ENCODE assay signal across 17 mouse cellular contexts in genomic region chrX:106897707-106898275, GRCm38 (mm10). TPM values are rescaled to one million over a fixed set of nuclear protein-coding genes. Genes with fewer than 3 reads are reported as not detected.
DNase-seq lines count a peak whose midpoint lies in the region; ATAC-seq and TF ChIP-seq lines count a peak whose summit lies in the region.
"Had no signal": no experiment of that assay in that cellular context is flagged by ENCODE, and none has a peak within 500 bp of the region (broad histone marks: within the 10 kb centered on the region; RNA-seq: fewer than 3 reads in every experiment).

No protein-coding gene starts in this region.

- intact Hi-C loops in heart, postnatal 36 days (cut with DNase I) = no loop called here

- no peak overlapping the region for H3K4me3 ChIP-seq in heart, embryonic 15.5 days
- H3K4me3 ChIP-seq in lung, embryonic 14.5 days (ENCODE audit: low read depth, low read length) = no peak overlapping the region
- no peak overlapping the region for H3K4me3 ChIP-seq in embryonic facial prominence, embryonic 12.5 days
- H3K4me3 ChIP-seq: hindbrain, embryonic 13.5 days; midbrain, embryonic 12.5 days had no signal

- no peak for ATAC-seq in heart, embryonic 15.5 days (replicated peaks; ENCODE audit: insufficient number of reproducible peaks, insufficient read depth, low FRiP score, low read depth)
- no peak; the same call in 1 of the 2 replicates for ATAC-seq in lung, embryonic 14.5 days (ENCODE audit: insufficient read depth)
- no peak for ATAC-seq in embryonic facial prominence, embryonic 12.5 days (ENCODE audit: insufficient number of reproducible peaks, insufficient read depth, low FRiP score, low TSS enrichment)

- no peak overlapping the region for H3K9ac ChIP-seq in heart, embryonic 15.5 days
- H3K9ac ChIP-seq in lung, embryonic 14.5 days = no peak overlapping the region
- no peak overlapping the region for H3K9ac ChIP-seq in embryonic facial prominence, embryonic 12.5 days
- H3K9ac ChIP-seq: hindbrain, embryonic 13.5 days; midbrain, embryonic 12.5 days had no signal

- H3K4me1 ChIP-seq in heart, embryonic 15.5 days (replicated peaks) = no peaks in the 10 kb centered on the region
- H3K4me1 ChIP-seq in lung, embryonic 14.5 days (ENCODE audit: insufficient read depth) = no peaks in the 10 kb centered on the region
- H3K4me1 ChIP-seq in embryonic facial prominence, embryonic 12.5 days = no peaks in the 10 kb centered on the region
- H3K4me1 ChIP-seq: hindbrain, embryonic 13.5 days; midbrain, embryonic 12.5 days had no signal

- 50% methylated on average over 2 of the region's 2 CpGs for WGBS in heart, embryonic 15.5 days
- WGBS in lung, embryonic 14.5 days = 62% methylated on average over 2 of the region's 2 CpGs
- WGBS in embryonic facial prominence, embryonic 12.5 days = 41% methylated on average over 2 of the region's 2 CpGs

- no peaks in the 10 kb centered on the region for H3K9me3 ChIP-seq in heart, embryonic 15.5 days (replicated peaks)
- H3K9me3 ChIP-seq in lung, embryonic 14.5 days (ENCODE audit: low read depth, low read length) = no peaks in the 10 kb centered on the region
- H3K9me3 ChIP-seq in embryonic facial prominence, embryonic 12.5 days = no peaks in the 10 kb centered on the region
- H3K9me3 ChIP-seq: G1E; hindbrain, embryonic 13.5 days; midbrain, embryonic 12.5 days had no signal

- TF ChIP-seq CTCF in lung, embryonic 14.5 days (IDR thresholded peaks at IDR 0.05; ENCODE audit: low read depth) = peak; percentile 36

- H3K4me2 ChIP-seq in heart, embryonic 15.5 days = no peak overlapping the region
- no peak overlapping the region for H3K4me2 ChIP-seq in lung, embryonic 14.5 days
- H3K4me2 ChIP-seq in embryonic facial prominence, embryonic 12.5 days (replicated peaks) = no peak overlapping the region
- H3K4me2 ChIP-seq: hindbrain, embryonic 13.5 days; midbrain, embryonic 12.5 days had no signal

- no peaks in the 10 kb centered on the region for H3K36me3 ChIP-seq in heart, embryonic 15.5 days
- H3K36me3 ChIP-seq in lung, embryonic 14.5 days (ENCODE audit: insufficient read depth) = no peaks in the 10 kb centered on the region
- H3K36me3 ChIP-seq in embryonic facial prominence, embryonic 12.5 days = no peaks in the 10 kb centered on the region
- H3K36me3 ChIP-seq: G1E; hindbrain, embryonic 13.5 days; midbrain, embryonic 12.5 days had no signal

- no peaks in the 10 kb centered on the region for H3K27me3 ChIP-seq in heart, embryonic 15.5 days
- H3K27me3 ChIP-seq in lung, embryonic 14.5 days (ENCODE audit: insufficient read depth, low read length) = no peaks in the 10 kb centered on the region
- H3K27me3 ChIP-seq in embryonic facial prominence, embryonic 12.5 days = no peaks in the 10 kb centered on the region
- H3K27me3 ChIP-seq: hindbrain, embryonic 13.5 days had no signal

- DNase-seq in heart, postnatal 36 days = no peak
- peak; percentile 25 for DNase-seq in lung, embryonic 14.5 days
- DNase-seq in lung, postnatal 10 days = no peak
- peak; percentile 27 for DNase-seq in mesoderm, embryonic 11.5 days (ENCODE audit: low read depth, low spot score)
- DNase-seq in cerebellum, adult 8-10 months = no peak
- DNase-seq in ovary, postnatal 10 days (ENCODE audit: low spot score) = no peak
- DNase-seq: adrenal gland, postnatal 10 days; kidney, adult 2 months; lung, adult 2 months; right cerebral cortex, postnatal 14 days; thymus, adult 18-20 months had no signal

- H3K27ac ChIP-seq in heart, embryonic 15.5 days = peak overlapping the region; percentile 34; the same call in 1 of the 2 replicates
- H3K27ac ChIP-seq in lung, embryonic 14.5 days (ENCODE audit: low read depth) = peak overlapping the region; percentile 18; the same call in 1 of the 2 replicates
- H3K27ac ChIP-seq in embryonic facial prominence, embryonic 12.5 days = 0 out of 2 replicates have a peak overlapping the region, but pooled peaks have one; percentile 54
- H3K27ac ChIP-seq: hindbrain, embryonic 13.5 days; midbrain, embryonic 12.5 days had no signal

RNA-seq across cellular contexts. Expression of gene Lpar4, which starts 22.6 kb away (rescaled TPM):
- 10.4 and 12.4 TPM in 2 replicates for polyA plus RNA-seq in heart, embryonic 15.5 days (2015; fragmentation: Nextera tagmentation; extraction: Ambion mirVana)
- 1 to 10 TPM; 1.4 to 2.0 TPM for total RNA-seq in heart, postnatal 36 days (2021)
- 19.1 and 19.3 TPM in 2 replicates for polyA plus RNA-seq in lung, embryonic 14.5 days (2014; fragmentation: Nextera tagmentation; extraction: Ambion mirVana)
- 30.8 and 32.2 TPM in 2 replicates for polyA plus RNA-seq in embryonic facial prominence, embryonic 12.5 days (2016; fragmentation: Nextera tagmentation; extraction: Ambion mirVana)
- polyA plus RNA-seq: G1E had no signal

RNA-seq across cellular contexts. Expression of gene Rtl3, which starts 57.3 kb away (rescaled TPM):
- polyA plus RNA-seq in heart, embryonic 15.5 days (2015; fragmentation: Nextera tagmentation; extraction: Ambion mirVana) = 14.4 and 20.7 TPM in 2 replicates
- under 1 TPM; 0.46 to 0.92 TPM for total RNA-seq in heart, postnatal 36 days (2021)
- 2.4 and 4.7 TPM in 2 replicates for polyA plus RNA-seq in lung, embryonic 14.5 days (2014; fragmentation: Nextera tagmentation; extraction: Ambion mirVana)
- 44.1 and 57.9 TPM in 2 replicates for polyA plus RNA-seq in embryonic facial prominence, embryonic 12.5 days (2016; fragmentation: Nextera tagmentation; extraction: Ambion mirVana)
- polyA plus RNA-seq: C2C12, G1E had no signal

Comparison
In these comparisons a context has a peak if more than half of its experiments do, and no peak if none do; other contexts are left out.
1. DNase-seq: peak in lung, embryonic 14.5 days (single experiment) and mesoderm, embryonic 11.5 days (single experiment); none in heart, postnatal 36 days (0 of 2), lung, postnatal 10 days (single experiment), cerebellum, adult 8-10 months (single experiment) and ovary, postnatal 10 days (single experiment).
2. Peak in every context shown above with its lines, with median percentiles within 50 percentile points of each other: H3K27ac ChIP-seq.